Mouse (Mus musculus): ENCODE data around the gene Hvcn1. TPM values are rescaled to one million over a fixed set of nuclear protein-coding genes. Genes with fewer than 3 reads are reported as not detected.

The Hvcn1 gene
- polyA plus RNA-seq, 1 experiment from 2014 or later = 6.1 TPM

- H3K4me1 ChIP-seq (replicated peaks; ENCODE audit: control insufficient read depth, insufficient read depth, low read length) = no peaks in the 10 kb centered on the region
- H3K4me2 ChIP-seq (replicated peaks; ENCODE audit: low read depth, low read length) = no peak overlapping the region
- no peaks in the 10 kb centered on the region for H3K36me3 ChIP-seq (ENCODE audit: control insufficient read depth, insufficient read depth, low read length)
- no peaks in the 10 kb centered on the region for H3K9me3 ChIP-seq (ENCODE audit: control insufficient read depth, low read length)
- DNase-seq (ENCODE audit: low spot score) = no peak
- ATAC-seq (ENCODE audit: low FRiP score) = no peak
- H3K4me3 ChIP-seq (ENCODE audit: low read depth, low read length) = no peak overlapping the region
- 92% methylated on average over 4 of the region's 4 CpGs for WGBS
- no peaks in the 10 kb centered on the region for H3K27me3 ChIP-seq (ENCODE audit: control insufficient read depth, insufficient read depth, low read length)
- H3K9ac ChIP-seq (ENCODE audit: low read depth, low read length) = no peak overlapping the region
- H3K27ac ChIP-seq (ENCODE audit: low read depth, low read length) = no peak overlapping the region
Observed at GRCm38 (mm10) chr5:122221085-122221484, 14.5 kb downstream of the Hvcn1 start.

- Histone ChIP-seq H3K4me1 (replicated peaks; ENCODE audit: control insufficient read depth, insufficient read depth, low read length) (no peaks in the 10 kb centered on the region), H3K9ac (ENCODE audit: low read depth, low read length) (no peak overlapping the region), H3K9me3 (ENCODE audit: control insufficient read depth, low read length) (no peaks in the 10 kb centered on the region), H3K27ac (ENCODE audit: low read depth, low read length) (no peak overlapping the region), H3K36me3 (ENCODE audit: control insufficient read depth, insufficient read depth, low read length) (no peaks in the 10 kb centered on the region), H3K4me2 (replicated peaks; ENCODE audit: low read depth, low read length) (no peak overlapping the region), H3K4me3 (ENCODE audit: low read depth, low read length) (no peak overlapping the region), H3K27me3 (ENCODE audit: control insufficient read depth, insufficient read depth, low read length) (no peaks in the 10 kb centered on the region)
- WGBS = 86% methylated on average over 2 of the region's 2 CpGs
- no peak for DNase-seq (ENCODE audit: low spot score)
- ATAC-seq (ENCODE audit: low FRiP score) = no peak
Observed at GRCm38 (mm10) chr5:122224291-122224690, 17.7 kb downstream of the Hvcn1 start.

DNA sequence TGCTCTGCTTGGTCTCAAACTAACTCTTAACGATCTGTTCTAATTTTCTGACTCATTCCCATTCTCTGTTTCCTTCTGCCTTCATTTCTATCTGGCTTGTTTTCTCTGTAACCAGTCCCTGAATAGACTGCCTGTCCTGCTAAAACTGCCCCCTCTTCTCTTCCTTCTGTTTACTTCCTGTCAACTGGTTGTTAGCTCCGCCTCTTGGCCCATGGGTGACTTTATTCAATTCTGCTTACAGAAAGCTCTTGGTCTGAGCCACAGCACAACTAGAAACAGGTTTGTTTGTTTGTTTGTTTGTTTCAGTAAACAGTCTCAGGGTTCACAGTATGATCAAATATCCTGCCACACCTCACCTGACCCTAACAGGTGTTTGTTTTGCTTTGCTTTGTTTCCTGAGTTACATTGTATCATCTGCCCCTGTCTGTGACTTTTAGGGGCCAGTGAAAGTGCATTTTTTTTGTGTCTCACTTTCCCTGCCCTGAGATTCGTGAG lies 21.7 kb downstream of the Hvcn1 start:
- H3K36me3 ChIP-seq (ENCODE audit: control insufficient read depth, insufficient read depth, low read length) = no peaks in the 10 kb centered on the region
- no peak overlapping the region for H3K27ac ChIP-seq (ENCODE audit: low read depth, low read length)
- H3K9ac ChIP-seq (ENCODE audit: low read depth, low read length) = no peak overlapping the region
- ATAC-seq (ENCODE audit: low FRiP score) (no peak), DNase-seq (ENCODE audit: low spot score) (no peak)
- no peak overlapping the region for H3K4me3 ChIP-seq (ENCODE audit: low read depth, low read length)
- no peaks in the 10 kb centered on the region for H3K9me3 ChIP-seq (ENCODE audit: control insufficient read depth, low read length)
- no peaks in the 10 kb centered on the region for H3K4me1 ChIP-seq (replicated peaks; ENCODE audit: control insufficient read depth, insufficient read depth, low read length)
- H3K4me2 ChIP-seq (replicated peaks; ENCODE audit: low read depth, low read length) = no peak overlapping the region
- 84% methylated on average over 3 of the region's 3 CpGs for whole genome bisulfite sequencing
- no peaks in the 10 kb centered on the region for H3K27me3 ChIP-seq (ENCODE audit: control insufficient read depth, insufficient read depth, low read length)

- DNase-seq (ENCODE audit: low spot score) (no peak), ATAC-seq (ENCODE audit: low FRiP score) (no peak)
- H3K9me3 ChIP-seq (ENCODE audit: control insufficient read depth, low read length) = no peaks in the 10 kb centered on the region
- no peak overlapping the region for H3K4me2 ChIP-seq (replicated peaks; ENCODE audit: low read depth, low read length)
- WGBS = 75% methylated on average over 4 of the region's 4 CpGs
- no peak overlapping the region for H3K27ac ChIP-seq (ENCODE audit: low read depth, low read length)
- no peak overlapping the region for H3K9ac ChIP-seq (ENCODE audit: low read depth, low read length)
- no peaks in the 10 kb centered on the region for H3K27me3 ChIP-seq (ENCODE audit: control insufficient read depth, insufficient read depth, low read length)
- no peak overlapping the region for H3K4me3 ChIP-seq (ENCODE audit: low read depth, low read length)
- 0 out of 2 replicates have a peak, but pooled peaks cover 2% of the 10 kb centered on the region for H3K4me1 ChIP-seq (replicated peaks; ENCODE audit: control insufficient read depth, insufficient read depth, low read length)
- no peaks in the 10 kb centered on the region for H3K36me3 ChIP-seq (ENCODE audit: control insufficient read depth, insufficient read depth, low read length)
Observed at GRCm38 (mm10) chr5:122228772-122229171, 22.2 kb downstream of the Hvcn1 start.

GRCm38 (mm10) chr5:122230816-122231215 lies 24.2 kb downstream of the Hvcn1 start:
- H3K9me3 ChIP-seq (ENCODE audit: control insufficient read depth, low read length) = no peaks in the 10 kb centered on the region
- no peak overlapping the region for H3K9ac ChIP-seq (ENCODE audit: low read depth, low read length)
- WGBS = 90% methylated on average over 4 of the region's 4 CpGs
- DNase-seq (ENCODE audit: low spot score) (no peak), ATAC-seq (ENCODE audit: low FRiP score) (no peak)
- no peak overlapping the region for H3K4me2 ChIP-seq (replicated peaks; ENCODE audit: low read depth, low read length)
- H3K4me1 ChIP-seq (replicated peaks; ENCODE audit: control insufficient read depth, insufficient read depth, low read length) = 0 out of 2 replicates have a peak, but pooled peaks cover 2% of the 10 kb centered on the region
- H3K27ac ChIP-seq (ENCODE audit: low read depth, low read length) = no peak overlapping the region
- H3K4me3 ChIP-seq (ENCODE audit: low read depth, low read length) = no peak overlapping the region
- no peaks in the 10 kb centered on the region for H3K36me3 ChIP-seq (ENCODE audit: control insufficient read depth, insufficient read depth, low read length)
- H3K27me3 ChIP-seq (ENCODE audit: control insufficient read depth, insufficient read depth, low read length) = no peaks in the 10 kb centered on the region

- ATAC-seq (ENCODE audit: low FRiP score) (no peak), DNase-seq (ENCODE audit: low spot score) (no peak)
- Histone ChIP-seq H3K9ac (ENCODE audit: low read depth, low read length) (no peak overlapping the region), H3K4me3 (ENCODE audit: low read depth, low read length) (no peak overlapping the region), H3K4me1 (replicated peaks; ENCODE audit: control insufficient read depth, insufficient read depth, low read length) (0 out of 2 replicates have a peak, but pooled peaks cover 2% of the 10 kb centered on the region), H3K27ac (ENCODE audit: low read depth, low read length) (no peak overlapping the region), H3K36me3 (ENCODE audit: control insufficient read depth, insufficient read depth, low read length) (no peaks in the 10 kb centered on the region), H3K27me3 (ENCODE audit: control insufficient read depth, insufficient read depth, low read length) (no peaks in the 10 kb centered on the region), H3K9me3 (ENCODE audit: control insufficient read depth, low read length) (no peaks in the 10 kb centered on the region), H3K4me2 (replicated peaks; ENCODE audit: low read depth, low read length) (no peak overlapping the region)
- WGBS = 80% methylated on average over 6 of the region's 6 CpGs
Observed at GRCm38 (mm10) chr5:122231431-122231830, 24.8 kb downstream of the Hvcn1 start.

- Histone ChIP-seq H3K4me3 (ENCODE audit: low read depth, low read length) (no peak overlapping the region), H3K27me3 (ENCODE audit: control insufficient read depth, insufficient read depth, low read length) (no peaks in the 10 kb centered on the region), H3K27ac (ENCODE audit: low read depth, low read length) (no peak overlapping the region), H3K4me1 (replicated peaks; ENCODE audit: control insufficient read depth, insufficient read depth, low read length) (0 out of 2 replicates have a peak, but pooled peaks cover 2% of the 10 kb centered on the region), H3K36me3 (ENCODE audit: control insufficient read depth, insufficient read depth, low read length) (no peaks in the 10 kb centered on the region), H3K9ac (ENCODE audit: low read depth, low read length) (no peak overlapping the region), H3K9me3 (ENCODE audit: control insufficient read depth, low read length) (no peaks in the 10 kb centered on the region), H3K4me2 (replicated peaks; ENCODE audit: low read depth, low read length) (no peak overlapping the region)
- DNase-seq (ENCODE audit: low spot score) (no peak), ATAC-seq (ENCODE audit: low FRiP score) (no peak)
- 86% methylated on average over 5 of the region's 5 CpGs for WGBS
Observed at GRCm38 (mm10) chr5:122232004-122232403, 25.4 kb downstream of the Hvcn1 start.

DNA sequence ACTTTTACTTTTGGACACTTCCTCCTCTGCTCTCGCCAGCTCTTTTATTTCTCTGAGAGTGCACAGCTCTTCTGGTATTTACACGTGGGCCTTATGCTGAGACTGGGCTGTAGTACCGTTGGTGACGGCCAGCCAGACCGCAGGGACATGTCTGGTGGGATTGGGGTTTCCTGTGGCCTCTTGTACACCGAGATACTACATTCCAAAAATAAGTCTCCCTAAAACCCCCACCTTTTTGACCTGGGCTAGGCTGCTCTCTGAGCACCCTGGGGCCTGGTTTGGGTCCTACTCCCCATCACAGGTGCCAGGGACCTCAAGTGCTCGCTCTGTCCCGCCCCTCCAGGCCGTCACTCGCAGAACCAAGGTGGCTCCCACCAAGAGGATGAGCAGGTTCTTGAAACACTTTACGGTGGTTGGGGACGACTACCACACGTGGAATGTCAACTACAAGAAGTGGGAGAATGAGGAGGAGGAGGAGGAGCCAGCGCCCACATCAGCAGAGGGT lies 26.5 kb downstream of the Hvcn1 start:
- ATAC-seq (ENCODE audit: low FRiP score) (no peak), DNase-seq (ENCODE audit: low spot score) (no peak)
- H3K27ac ChIP-seq (ENCODE audit: low read depth, low read length) = no peak overlapping the region
- 0 out of 2 replicates have a peak, but pooled peaks cover under 1% of the 10 kb centered on the region for H3K36me3 ChIP-seq (ENCODE audit: control insufficient read depth, insufficient read depth, low read length)
- no peaks in the 10 kb centered on the region for H3K27me3 ChIP-seq (ENCODE audit: control insufficient read depth, insufficient read depth, low read length)
- WGBS = 89% methylated on average over 14 of the region's 14 CpGs
- no peaks in the 10 kb centered on the region for H3K9me3 ChIP-seq (ENCODE audit: control insufficient read depth, low read length)
- H3K4me1 ChIP-seq (replicated peaks; ENCODE audit: control insufficient read depth, insufficient read depth, low read length) = 0 out of 2 replicates have a peak, but pooled peaks cover 2% of the 10 kb centered on the region
- H3K9ac ChIP-seq (ENCODE audit: low read depth, low read length) = no peak overlapping the region
- H3K4me3 ChIP-seq (ENCODE audit: low read depth, low read length) = no peak overlapping the region
- H3K4me2 ChIP-seq (replicated peaks; ENCODE audit: low read depth, low read length) = no peak overlapping the region

DNA sequence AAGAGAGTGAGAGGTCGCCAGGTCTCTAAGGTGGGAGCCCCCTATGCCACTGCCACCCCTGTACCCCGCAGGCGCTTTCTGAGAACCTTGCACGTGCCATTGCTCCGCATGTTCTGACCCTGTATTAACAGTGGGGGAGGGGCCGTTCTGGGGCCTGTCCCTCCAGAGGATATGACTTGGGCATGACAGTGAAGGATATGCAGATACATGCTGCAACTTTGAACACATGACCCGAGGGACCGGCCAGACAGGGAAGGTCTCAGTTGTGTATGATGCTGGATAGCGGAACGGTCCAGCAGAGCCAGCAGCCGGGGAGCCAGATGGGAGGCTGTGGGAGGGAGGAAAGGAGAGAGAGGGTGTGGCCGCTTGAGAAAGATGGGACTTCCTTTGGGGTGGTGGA lies 27.1 kb downstream of the Hvcn1 start:
- Histone ChIP-seq H3K4me3 (ENCODE audit: low read depth, low read length) (no peak overlapping the region), H3K4me2 (replicated peaks; ENCODE audit: low read depth, low read length) (no peak overlapping the region), H3K27ac (ENCODE audit: low read depth, low read length) (no peak overlapping the region), H3K4me1 (replicated peaks; ENCODE audit: control insufficient read depth, insufficient read depth, low read length) (0 out of 2 replicates have a peak, but pooled peaks cover 2% of the 10 kb centered on the region), H3K9ac (ENCODE audit: low read depth, low read length) (no peak overlapping the region), H3K36me3 (ENCODE audit: control insufficient read depth, insufficient read depth, low read length) (0 out of 2 replicates have a peak, but pooled peaks cover 3% of the 10 kb centered on the region), H3K9me3 (ENCODE audit: control insufficient read depth, low read length) (no peaks in the 10 kb centered on the region), H3K27me3 (ENCODE audit: control insufficient read depth, insufficient read depth, low read length) (no peaks in the 10 kb centered on the region)
- DNase-seq (ENCODE audit: low spot score) (no peak), ATAC-seq (ENCODE audit: low FRiP score) (no peak)
- WGBS = 84% methylated on average over 12 of the region's 12 CpGs

Measured in hindbrain, embryonic 11.5 days (tissue).